Mouse (Mus musculus): ENCODE measurements around the gene Asb15.

GRCm38 (mm10) chr6:24552046-24552445 is 24.1 kb downstream of the Asb15 start:
- TF ChIP-seq CTCF (IDR thresholded peaks at IDR 0.05; ENCODE audit: borderline replicate concordance, insufficient read depth, low read length): no peak
- TF ChIP-seq POLR2A (IDR thresholded peaks at IDR 0.05; ENCODE audit: low read depth, low read length): no peak

Measured in embryonic fibroblast, embryonic 13.5 days (primary cell).